Mouse (Mus musculus) v-Abl transformed pro-B cells (cell line): Measurements from ENCODE around the gene Fbxw4.

ENCODE experiments used
- in situ Hi-C, 2 experiments: fragments of 400-800 bp; cut with MboI; formaldehyde crosslinking; loops; one replicate each; pipeline ENCODE4 v1.15.1; 2025; ENCODE audit not compliant: unreplicated experiment in 2 of 2

The Fbxw4 gene

GRCm38 (mm10) chr19:45616214-45616518 is 43.9 kb downstream of the Fbxw4 start:
- in situ Hi-C loops, result no loop called here

GRCm38 (mm10) chr19:45615415-45616213 is 44.5 kb downstream of the Fbxw4 start:
- in situ Hi-C loops, result no loop called here

- in situ Hi-C loops, result no loop called here
These were observed 45.2 kb downstream of the Fbxw4 start for GRCm38 (mm10) chr19:45614928-45615327.

DNA sequence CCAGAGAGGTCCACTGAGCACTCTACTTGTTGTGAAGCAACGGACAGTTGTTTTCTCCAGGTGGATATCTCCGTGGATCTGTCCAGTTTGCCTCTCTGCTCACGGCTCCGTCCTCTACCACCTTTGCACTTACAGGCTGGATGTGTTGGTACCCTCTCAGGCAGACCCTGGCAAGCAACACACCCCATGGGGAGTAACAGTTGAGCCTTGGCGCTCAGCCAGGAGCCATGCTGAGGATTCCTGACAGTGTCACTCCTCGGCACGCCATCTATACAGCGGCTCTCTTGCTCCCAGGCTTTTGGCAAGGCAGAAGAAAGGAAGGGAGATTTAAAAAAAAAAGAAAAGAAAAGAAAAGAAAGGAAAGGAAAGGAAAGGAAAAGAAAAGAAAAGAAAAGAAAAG is 45.7 kb downstream of the Fbxw4 start:
- in situ Hi-C loops, result no loop called here

- in situ Hi-C loops, result no loop called here
These were observed 49.3 kb downstream of the Fbxw4 start for GRCm38 (mm10) chr19:45610823-45611222.

- in situ Hi-C loops, result no loop called here
These were observed 51.3 kb downstream of the Fbxw4 start for GRCm38 (mm10) chr19:45608648-45609339.

DNA sequence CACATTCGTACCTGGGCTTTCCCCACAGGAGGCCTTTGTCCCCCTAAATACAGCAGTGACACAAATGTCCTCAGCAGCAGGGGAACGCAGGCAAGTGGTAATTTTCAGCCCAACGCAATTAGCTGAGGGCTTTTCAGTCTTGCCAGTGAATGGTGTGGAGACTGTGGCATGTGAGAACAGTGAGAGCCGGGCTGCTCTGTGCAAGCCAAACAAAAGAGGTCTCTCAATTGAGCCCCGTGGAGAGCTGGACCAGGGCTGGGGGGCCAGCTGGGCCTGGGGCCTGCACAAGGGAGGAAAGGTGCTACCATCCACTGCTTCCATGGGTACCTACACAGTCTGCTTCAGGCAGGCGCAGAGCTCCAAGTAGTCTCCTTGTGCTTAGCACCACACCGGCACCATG is 52.6 kb downstream of the Fbxw4 start:
- in situ Hi-C loops, result no loop called here

- in situ Hi-C loops, result no loop called here
These were observed 53.4 kb downstream of the Fbxw4 start for GRCm38 (mm10) chr19:45606701-45607100.

- in situ Hi-C loops, result no loop called here
These were observed 57.5 kb downstream of the Fbxw4 start for GRCm38 (mm10) chr19:45602606-45603005.

DNA sequence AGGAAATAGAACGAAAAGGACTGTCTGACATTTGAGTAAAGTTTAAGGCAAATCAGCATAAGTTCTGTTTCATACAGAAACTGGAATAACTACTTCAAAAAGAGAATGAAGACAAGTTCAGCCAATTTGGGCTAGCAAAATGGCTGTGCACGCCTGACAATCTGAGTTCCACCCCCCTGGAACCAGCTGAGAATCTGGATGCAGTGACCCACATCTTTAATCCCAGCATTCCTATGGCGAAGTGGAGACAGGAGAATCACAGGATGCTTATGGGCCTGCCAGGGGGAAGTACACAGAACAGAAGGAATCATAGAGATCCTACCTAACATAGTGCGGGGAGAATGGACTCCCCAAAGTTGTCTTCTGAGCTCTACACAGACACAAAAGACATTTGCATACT is 63.0 kb downstream of the Fbxw4 start:
- in situ Hi-C loops, result no loop called here

DNA sequence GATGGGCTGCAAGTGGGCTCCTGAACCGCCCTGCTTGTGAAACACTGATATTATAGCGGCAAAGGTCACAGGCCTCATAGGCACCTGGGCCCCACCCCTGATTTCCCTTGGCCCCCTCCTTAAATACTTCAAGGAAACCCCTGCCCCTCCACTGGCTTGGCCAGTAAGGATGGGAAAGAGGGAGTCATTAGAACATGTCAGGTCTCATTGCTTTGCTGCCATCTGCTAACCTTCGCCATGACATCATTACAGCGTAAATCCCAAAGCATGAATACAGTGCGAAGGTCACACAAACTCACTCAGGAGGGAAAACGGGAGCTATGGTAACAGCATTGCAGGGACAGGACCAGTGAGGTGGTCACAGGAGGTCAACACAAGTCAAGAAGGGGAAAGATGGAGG is 63.7 kb downstream of the Fbxw4 start:
- in situ Hi-C loops, result no loop called here

DNA sequence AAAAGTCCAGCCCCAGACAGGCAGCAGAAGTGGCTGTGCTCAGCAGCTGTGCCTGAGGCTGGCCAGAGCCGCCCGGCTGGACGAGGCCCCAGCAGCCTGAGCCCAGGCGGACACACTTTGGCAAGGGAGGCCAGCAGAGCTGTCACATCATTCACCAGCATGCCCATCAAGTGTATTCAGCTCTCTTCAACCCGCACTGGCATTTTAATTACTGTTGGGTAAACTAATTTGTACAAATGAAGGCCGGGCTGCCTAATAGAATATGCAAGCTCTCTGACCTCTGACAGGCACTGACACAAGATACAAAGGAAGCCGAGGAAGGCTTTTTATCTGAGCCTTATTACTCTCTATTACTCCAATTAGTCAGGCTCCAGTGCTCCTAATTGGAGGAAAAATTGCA is 64.1 kb downstream of the Fbxw4 start:
- in situ Hi-C loops, result no loop called here

DNA sequence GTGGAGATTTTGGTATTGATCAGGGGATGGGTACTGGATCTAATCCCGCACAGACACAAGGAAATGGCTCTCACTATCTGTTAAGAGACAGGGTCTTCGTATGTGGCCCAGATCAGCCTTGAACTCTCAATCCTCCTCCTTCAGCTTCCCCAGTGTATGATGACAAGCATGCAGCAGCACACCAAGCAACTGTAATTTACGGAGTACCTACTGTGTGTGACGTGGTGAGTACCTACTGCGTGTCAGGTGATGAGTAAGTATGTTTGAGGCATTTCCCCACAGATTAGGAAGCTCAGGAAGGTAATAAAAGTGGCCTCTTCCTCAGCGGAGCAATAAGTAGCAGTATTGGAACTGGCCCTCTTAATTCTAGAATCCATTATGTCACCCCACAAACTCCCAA is 64.6 kb downstream of the Fbxw4 start:
- in situ Hi-C loops, result no loop called here

GRCm38 (mm10) chr19:45594079-45594478 is 66.0 kb downstream of the Fbxw4 start:
- in situ Hi-C loops, result no loop called here

- in situ Hi-C loops, result no loop called here
These were observed 67.2 kb downstream of the Fbxw4 start for GRCm38 (mm10) chr19:45592916-45593315.

DNA sequence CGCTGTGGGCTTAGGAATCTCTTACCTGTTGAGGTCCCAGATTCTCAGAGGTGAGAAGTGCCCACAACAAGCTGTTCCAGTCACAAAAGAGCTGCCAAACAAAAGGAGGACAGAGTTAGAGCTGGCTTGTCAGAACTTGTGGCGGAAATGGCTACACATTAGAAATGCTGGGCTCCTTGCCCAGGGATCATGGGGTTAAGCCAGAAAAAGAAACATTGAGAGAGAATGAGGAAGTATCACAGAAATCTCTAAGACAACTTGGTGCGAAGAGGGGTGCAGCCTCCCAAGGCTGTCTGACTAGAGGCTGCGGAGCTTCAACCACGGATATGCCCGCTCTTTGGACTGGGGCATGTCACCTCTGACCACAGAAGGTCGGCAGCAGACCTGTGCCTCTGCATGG is 68.4 kb downstream of the Fbxw4 start:
- in situ Hi-C loops, result no loop called here

- in situ Hi-C loops, result no loop called here
These were observed 70.4 kb downstream of the Fbxw4 start for GRCm38 (mm10) chr19:45589761-45590160.

GRCm38 (mm10) chr19:45587509-45588292 is 72.4 kb downstream of the Fbxw4 start:
- in situ Hi-C loops, result no loop called here

DNA sequence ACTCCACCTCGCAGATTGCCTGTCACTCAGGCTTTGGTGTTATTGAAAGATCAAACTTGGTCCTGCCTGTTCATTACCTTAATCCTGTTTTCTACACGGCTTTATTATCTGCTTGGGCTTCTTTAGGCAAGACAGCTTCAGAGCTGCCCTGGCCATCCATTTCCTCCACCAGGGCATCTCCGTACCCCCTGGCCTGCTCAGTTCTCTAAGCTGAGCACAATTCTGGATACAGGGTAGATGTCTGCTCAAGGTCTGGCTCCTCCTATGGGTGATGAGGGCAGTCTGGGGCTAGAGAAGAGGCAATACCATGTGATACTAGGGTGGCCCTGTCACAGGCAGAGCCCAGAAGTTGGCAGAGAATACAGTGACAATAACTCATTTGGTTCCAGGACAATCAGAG is 73.3 kb downstream of the Fbxw4 start:
- in situ Hi-C loops, result no loop called here

- in situ Hi-C loops, result no loop called here
These were observed 75.1 kb downstream of the Fbxw4 start for GRCm38 (mm10) chr19:45584856-45585620.

DNA sequence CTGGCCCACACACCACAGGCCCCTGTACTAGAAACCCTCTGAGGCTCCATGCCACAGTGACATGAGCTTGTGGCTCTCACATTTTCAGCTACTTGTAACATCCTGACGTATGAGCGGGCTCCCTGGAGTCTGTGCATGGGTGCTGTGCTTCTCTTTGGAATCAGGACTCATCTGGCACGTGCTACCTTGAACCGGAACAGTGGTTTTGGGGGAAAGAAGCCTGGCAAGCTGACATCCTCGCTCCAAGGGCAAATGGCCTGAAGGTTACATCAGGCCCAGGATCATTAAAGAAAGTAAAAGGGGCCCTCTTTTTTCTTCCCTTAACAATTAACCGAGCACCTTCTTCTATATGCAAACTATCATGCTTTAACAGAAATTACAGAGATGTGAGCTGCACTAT is 77.0 kb downstream of the Fbxw4 start:
- in situ Hi-C loops, result no loop called here
